Mouse (Mus musculus) myocyte (in vitro differentiated cells): ENCODE data around the gene Sdf4. TPM values are rescaled to one million over a fixed set of nuclear protein-coding genes. Genes with fewer than 3 reads are reported as not detected.

Experiments used
- H3K27me3 ChIP-seq: one replicate; pipeline ENCODE4 v1.6.1; 2011; ENCODE audit not compliant: control insufficient read depth, insufficient read depth, insufficient read length
- H3K36me3 ChIP-seq: one replicate; pipeline ENCODE4 v1.6.1; 2011; ENCODE audit not compliant: control insufficient read depth, insufficient read depth
- H3K4me2 ChIP-seq: one replicate; pipeline ENCODE4 v1.6.1; 2011; ENCODE audit warnings: low read depth, control low read depth
- H3K4me3 ChIP-seq: one replicate; pipeline ENCODE4 v1.5.1; 2011; ENCODE audit warnings: mild to moderate bottlenecking, control low read depth, moderate library complexity
- H3K79me2 ChIP-seq: one replicate; pipeline ENCODE4 v1.6.1; 2011; ENCODE audit not compliant: control insufficient read depth, insufficient read depth
- H3ac ChIP-seq: one replicate; pipeline ENCODE4 v1.6.1; 2011; ENCODE audit not compliant: control insufficient read depth, insufficient read length
- CEBPB ChIP-seq: IDR thresholded peaks from 2 replicates; pipeline ENCODE4 v1.6.1; 2011; ENCODE audit warnings: mild to moderate bottlenecking, moderate library complexity; ENCODE audit not compliant: poor library complexity, insufficient read depth, severe bottlenecking
- E2F4 ChIP-seq: IDR thresholded peaks from one replicate; pipeline ENCODE4 v1.6.1; 2011; ENCODE audit warnings: mild to moderate bottlenecking, control low read depth, moderate library complexity; ENCODE audit not compliant: insufficient read depth
- MAX ChIP-seq: IDR thresholded peaks from one replicate; pipeline ENCODE4 v1.6.1; 2011; ENCODE audit warnings: low read depth, mild to moderate bottlenecking, control low read depth
- MYOD1 ChIP-seq, 3 experiments: IDR thresholded peaks; one replicate each; pipeline ENCODE4 v1.6.1; 2011; ENCODE audit warnings: control low read depth in 2 of 3, low read depth in 2 of 3, mild to moderate bottlenecking in 2 of 3, moderate library complexity in 1 of 3; ENCODE audit not compliant: insufficient read length in 2 of 3, control insufficient read depth in 1 of 3
- MYOG ChIP-seq, 3 experiments: IDR thresholded peaks; one replicate each; pipeline ENCODE4 v1.6.1; 2011; ENCODE audit warnings: control low read depth in 2 of 3, low read depth in 2 of 3, mild to moderate bottlenecking in 2 of 3; ENCODE audit not compliant: insufficient read length in 2 of 3, control insufficient read depth in 1 of 3, insufficient read depth in 1 of 3
- POLR2A ChIP-seq: IDR thresholded peaks from one replicate; pipeline ENCODE4 v1.6.1; 2011; ENCODE audit warnings: low read depth, mild to moderate bottlenecking, control low read depth, moderate library complexity; ENCODE audit not compliant: insufficient read length
- POLR2AphosphoS2 ChIP-seq: IDR thresholded peaks from one replicate; pipeline ENCODE4 v1.6.1; 2011; ENCODE audit warnings: low read depth, control low read depth; ENCODE audit not compliant: insufficient read length
- REST ChIP-seq: IDR thresholded peaks from one replicate; pipeline ENCODE4 v1.6.1; 2011; ENCODE audit warnings: mild to moderate bottlenecking, control low read depth, moderate library complexity; ENCODE audit not compliant: insufficient read depth, insufficient read length
- SRF ChIP-seq: IDR thresholded peaks from one replicate; pipeline ENCODE4 v1.6.1; 2011; ENCODE audit warnings: low read depth; ENCODE audit not compliant: control insufficient read depth, insufficient read length
- TCF12 ChIP-seq: IDR thresholded peaks from one replicate; pipeline ENCODE4 v1.6.1; 2011; ENCODE audit warnings: mild to moderate bottlenecking, control low read depth; ENCODE audit not compliant: poor library complexity, insufficient read depth, severe bottlenecking
- TCF3 ChIP-seq: IDR thresholded peaks from one replicate; pipeline ENCODE4 v1.6.1; 2011; ENCODE audit warnings: low read depth, control low read depth; ENCODE audit not compliant: insufficient read length
- USF1 ChIP-seq: IDR thresholded peaks from one replicate; pipeline ENCODE4 v1.6.1; 2011; ENCODE audit warnings: low read depth, mild to moderate bottlenecking, control low read depth, moderate library complexity
- polyA plus RNA-seq: library from polyadenylated mRNA; unstranded; fragments of >200 nt; fragmentation: generic; extraction: Trizol; gene quantifications from one replicate; pipeline ENCODE4 v1.2.1, GENCODE M21; 2012; ENCODE audit warnings: missing spikeins

Sdf4 gene
- polyA plus RNA-seq = 137 TPM

DNA sequence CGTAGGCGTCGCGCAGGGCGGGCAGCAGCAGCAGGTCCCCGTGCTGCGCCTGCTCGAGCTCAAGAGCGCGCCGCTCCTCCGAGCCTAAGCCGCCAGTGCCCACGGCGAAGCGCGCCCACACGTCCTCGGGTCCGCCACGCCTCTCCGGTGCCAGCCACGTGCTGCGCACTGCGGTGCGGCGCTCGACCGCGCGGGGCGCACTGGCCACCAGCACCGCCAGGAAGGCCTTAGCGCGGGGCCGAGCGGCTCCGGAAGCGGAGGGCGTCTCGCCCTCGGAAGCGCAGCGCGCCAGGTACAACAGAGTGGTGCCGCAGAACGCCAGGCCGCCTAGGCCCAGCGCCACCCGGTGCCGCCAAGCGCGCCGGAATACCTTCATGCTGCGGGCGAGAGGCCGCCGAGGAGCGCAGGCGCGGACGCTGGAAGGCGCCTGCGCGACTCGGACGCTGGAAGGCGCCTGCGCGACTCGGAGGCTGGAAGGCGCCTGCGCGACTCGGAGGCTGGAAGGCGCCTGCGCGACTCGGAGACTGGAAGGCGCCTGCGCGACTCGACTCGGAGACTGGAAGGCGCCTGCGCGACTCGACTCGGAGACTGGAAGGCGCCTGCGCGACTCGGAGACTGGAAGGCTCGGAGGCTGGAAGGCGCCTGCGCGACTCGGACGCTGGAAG is at the start of gene Sdf4, which contains the start of gene B3galt6:
Gene Sdf4 (plus strand): TSS at position 632 of the 665 bp plus-strand sequence.
Gene B3galt6 (minus strand): TSS at position 409 of the 665 bp plus-strand sequence.
- no peak for TF ChIP-seq TCF12
- TF ChIP-seq MAX = peak; percentile 76
- TF ChIP-seq USF1 = peak; percentile 72
- peak; percentile 82 for TF ChIP-seq POLR2A
- TF ChIP-seq MYOG (IDR thresholded peaks at IDR 0.05; ENCODE audit: control insufficient read depth in 1 of 3, insufficient read depth in 1 of 3, insufficient read length in 2 of 3, low read depth in 2 of 3) = peak in 2 of 3 experiments; percentile 28 to 59
- TF ChIP-seq E2F4 = no peak
- TF ChIP-seq REST = no peak
- TF ChIP-seq TCF3 = no peak
- peak; percentile 36 for TF ChIP-seq SRF
- peak; percentile 75 for TF ChIP-seq POLR2AphosphoS2
- TF ChIP-seq MYOD1 (IDR thresholded peaks at IDR 0.05; ENCODE audit: control insufficient read depth in 1 of 3, insufficient read length in 2 of 3, low read depth in 2 of 3) = peak in 2 of 3 experiments; percentile 1 to 58
- no peak for TF ChIP-seq CEBPB
- H3K27me3 ChIP-seq = no peaks in the 10 kb centered on the region
- peaks cover 44% of the 10 kb centered on the region for H3K79me2 ChIP-seq
- no peaks in the 10 kb centered on the region for H3K36me3 ChIP-seq
- H3K4me3 ChIP-seq = peak within 1 kb of the TSS; percentile 97
- peak within 1 kb of the TSS; percentile 96 for H3K4me2 ChIP-seq
- peak within 1 kb of the TSS; percentile 93 for H3ac ChIP-seq

DNA sequence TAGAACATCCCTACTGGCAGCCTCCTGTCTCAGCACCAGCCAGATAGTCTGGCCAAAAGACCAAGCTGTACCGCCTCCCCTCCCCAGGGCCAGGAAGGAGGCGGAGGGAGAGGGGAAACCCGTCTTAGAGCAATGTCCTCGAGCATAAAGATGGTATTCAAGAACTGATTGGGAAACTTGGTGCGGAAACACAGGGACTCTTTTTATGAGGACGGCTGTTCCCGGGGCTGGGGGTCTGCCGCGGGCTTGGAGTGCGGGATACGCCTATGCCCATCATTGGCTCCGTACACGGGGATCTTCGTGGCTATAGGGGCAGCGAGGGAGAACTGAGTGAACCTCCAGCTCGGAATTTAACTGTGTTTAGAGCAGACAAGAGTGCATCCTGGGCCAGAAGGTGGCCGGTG is 49.6 kb upstream of the Sdf4 start:
- Histone ChIP-seq H3K27me3 (no peaks in the 10 kb centered on the region), H3K4me2 (peak overlapping the region; percentile 97), H3K4me3 (peak overlapping the region; percentile 85), H3K36me3 (peaks cover 4% of the 10 kb centered on the region), H3K79me2 (peaks cover 42% of the 10 kb centered on the region), H3ac (peak overlapping the region; percentile 59)
- no peak for TF ChIP-seq MYOG (IDR thresholded peaks at IDR 0.05; ENCODE audit: control insufficient read depth in 1 of 3, insufficient read depth in 1 of 3, insufficient read length in 2 of 3, low read depth in 2 of 3)
- TF ChIP-seq TCF12 = no peak
- no peak for TF ChIP-seq CEBPB
- TF ChIP-seq E2F4 = no peak
- TF ChIP-seq USF1 = no peak
- no peak for TF ChIP-seq POLR2AphosphoS2
- no peak for TF ChIP-seq MYOD1 (IDR thresholded peaks at IDR 0.05; ENCODE audit: control insufficient read depth in 1 of 3, insufficient read length in 2 of 3, low read depth in 2 of 3)
- TF ChIP-seq POLR2A = no peak
- no peak for TF ChIP-seq TCF3
- no peak for TF ChIP-seq MAX
- no peak for TF ChIP-seq SRF
- no peak for TF ChIP-seq REST

DNA sequence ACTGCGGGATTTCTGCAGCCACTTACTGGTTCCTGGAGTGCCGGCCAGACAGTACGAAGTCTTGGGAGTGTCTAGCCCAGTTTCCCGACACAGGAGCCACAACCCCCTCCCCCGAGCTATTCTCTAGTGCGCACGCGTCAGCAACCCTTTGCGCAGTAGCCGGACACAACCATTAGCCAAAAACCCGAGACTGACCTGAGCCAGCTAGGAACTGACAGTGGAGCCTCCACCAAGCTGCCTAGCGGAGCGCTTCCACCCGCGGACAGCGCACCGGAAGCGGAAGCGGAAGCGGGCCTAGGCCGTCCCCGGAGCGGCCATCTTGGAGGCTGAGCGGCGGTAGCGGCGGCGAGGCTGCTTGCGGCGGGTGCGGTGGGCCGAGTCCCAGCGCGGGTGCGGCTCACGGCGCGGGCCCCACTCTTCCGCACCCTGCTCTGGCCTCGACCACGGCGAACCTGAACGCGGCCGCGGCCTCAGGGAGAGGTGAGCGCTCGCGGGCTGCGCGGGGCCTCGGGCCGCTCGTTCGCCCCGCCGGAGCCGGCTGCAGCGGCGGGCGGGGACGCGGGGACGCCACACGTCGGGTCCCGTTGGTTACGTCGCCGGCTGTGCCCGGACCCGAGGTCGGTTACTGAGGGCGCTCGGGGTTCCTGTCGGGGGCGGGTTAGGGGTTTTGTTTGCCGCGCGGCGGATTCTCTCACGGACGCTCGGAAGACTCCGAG is 49.0 kb upstream of the Sdf4 start, which contains the start of gene Ube2j2:
Gene Ube2j2 (plus strand): TSS at position 298 of the 716 bp plus-strand sequence.
- H3K36me3 ChIP-seq = peaks cover 4% of the 10 kb centered on the region
- H3K4me3 ChIP-seq = peak within 1 kb of the TSS; percentile 85
- peaks cover 49% of the 10 kb centered on the region for H3K79me2 ChIP-seq
- H3K4me2 ChIP-seq = peak within 1 kb of the TSS; percentile 100
- peak within 1 kb of the TSS; percentile 59 for H3ac ChIP-seq
- H3K27me3 ChIP-seq = no peaks in the 10 kb centered on the region
- no peak for TF ChIP-seq TCF12
- TF ChIP-seq E2F4 = peak; percentile 5
- TF ChIP-seq REST = no peak
- TF ChIP-seq SRF = peak; percentile 61
- TF ChIP-seq POLR2A = peak; percentile 87
- peak; percentile 56 for TF ChIP-seq MAX
- no peak for TF ChIP-seq CEBPB
- TF ChIP-seq USF1 = no peak
- peak in 2 of 3 experiments; percentile 24 to 64 for TF ChIP-seq MYOG (IDR thresholded peaks at IDR 0.05; ENCODE audit: control insufficient read depth in 1 of 3, insufficient read depth in 1 of 3, insufficient read length in 2 of 3, low read depth in 2 of 3)
- TF ChIP-seq MYOD1 (IDR thresholded peaks at IDR 0.05; ENCODE audit: control insufficient read depth in 1 of 3, insufficient read length in 2 of 3, low read depth in 2 of 3) = peak in 1 of 3 experiments; percentile 43
- peak; percentile 92 for TF ChIP-seq POLR2AphosphoS2

DNA sequence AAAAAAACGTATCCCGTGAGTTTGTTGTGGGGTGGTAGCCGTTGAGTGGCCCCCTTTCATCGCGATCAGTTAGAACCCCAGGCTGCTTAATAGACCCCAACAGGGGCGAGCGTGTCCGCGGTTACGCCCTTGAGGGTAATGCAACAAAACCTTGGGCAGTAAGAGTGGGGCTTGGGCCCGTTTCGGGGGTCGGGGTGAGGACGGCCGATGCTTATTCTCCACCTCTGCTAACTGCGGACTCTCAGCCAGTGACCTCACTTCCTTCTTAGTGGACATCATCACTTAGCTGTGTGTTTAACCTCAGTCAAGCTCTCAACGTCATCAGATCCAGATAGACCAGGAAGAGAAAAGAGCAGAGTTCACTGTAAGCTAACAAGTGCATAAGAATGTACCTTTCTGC is 48.4 kb upstream of the Sdf4 start:
- Histone ChIP-seq H3K4me3 (peak overlapping the region; percentile 85), H3K36me3 (peaks cover 6% of the 10 kb centered on the region), H3K27me3 (no peaks in the 10 kb centered on the region), H3ac (peak overlapping the region; percentile 59), H3K79me2 (peaks cover 53% of the 10 kb centered on the region), H3K4me2 (peak overlapping the region; percentile 100)
- no peak for TF ChIP-seq SRF
- TF ChIP-seq MYOG (IDR thresholded peaks at IDR 0.05; ENCODE audit: control insufficient read depth in 1 of 3, insufficient read depth in 1 of 3, insufficient read length in 2 of 3, low read depth in 2 of 3) = no peak
- TF ChIP-seq MYOD1 (IDR thresholded peaks at IDR 0.05; ENCODE audit: control insufficient read depth in 1 of 3, insufficient read length in 2 of 3, low read depth in 2 of 3) = no peak
- TF ChIP-seq REST = no peak
- no peak for TF ChIP-seq E2F4
- TF ChIP-seq TCF3 = no peak
- no peak for TF ChIP-seq MAX
- no peak for TF ChIP-seq CEBPB
- TF ChIP-seq USF1 = no peak
- no peak for TF ChIP-seq TCF12
- no peak for TF ChIP-seq POLR2AphosphoS2
- TF ChIP-seq POLR2A = no peak
